Mouse (Mus musculus) C2C12 (cell line): Measurements from ENCODE around the gene Gm20388. TPM values are rescaled to one million over a fixed set of nuclear protein-coding genes. Genes with fewer than 3 reads are reported as not detected.

Experiments
- H3K27me3 ChIP-seq: one replicate; pipeline ENCODE4 v1.6.1; 2011; ENCODE audit not compliant: control insufficient read depth, insufficient read depth, insufficient read length
- H3K36me3 ChIP-seq: one replicate; pipeline ENCODE4 v1.6.1; 2011; ENCODE audit not compliant: control insufficient read depth, insufficient read depth
- H3K4me3 ChIP-seq: one replicate; pipeline ENCODE4 v1.5.1; 2011; ENCODE audit warnings: mild to moderate bottlenecking, control low read depth; ENCODE audit not compliant: poor library complexity, insufficient read depth, severe bottlenecking
- H3K79me2 ChIP-seq: one replicate; pipeline ENCODE4 v1.6.1; 2011; ENCODE audit not compliant: control insufficient read depth, insufficient read depth
- H3K79me3 ChIP-seq: one replicate; pipeline ENCODE4 v1.6.1; 2011; ENCODE audit warnings: low read depth, control low read depth
- H3ac ChIP-seq: one replicate; pipeline ENCODE3; 2011; ENCODE audit warnings: low read depth; ENCODE audit not compliant: control insufficient read depth, insufficient read length
- CEBPB ChIP-seq: IDR thresholded peaks from one replicate; pipeline ENCODE4 v1.6.1; 2011; ENCODE audit warnings: low read depth, mild to moderate bottlenecking, control low read depth, moderate library complexity
- CTCF ChIP-seq: IDR thresholded peaks from one replicate; pipeline ENCODE4 v1.5.1; 2011; ENCODE audit not compliant: control insufficient read depth, insufficient read depth, insufficient read length
- FOSL1 ChIP-seq: IDR thresholded peaks from one replicate; pipeline ENCODE4 v1.8.0; 2011; ENCODE audit warnings: mild to moderate bottlenecking, low read length; ENCODE audit not compliant: poor library complexity, insufficient read depth, severe bottlenecking
- MAX ChIP-seq: IDR thresholded peaks from one replicate; pipeline ENCODE4 v1.6.1; 2011; ENCODE audit warnings: mild to moderate bottlenecking, control low read depth
- MYOD1 ChIP-seq: IDR thresholded peaks from one replicate; pipeline ENCODE4 v1.6.1; 2011; ENCODE audit warnings: low read depth; ENCODE audit not compliant: control insufficient read depth, insufficient read length
- MYOG ChIP-seq: IDR thresholded peaks from one replicate; pipeline ENCODE4 v1.6.1; 2011; ENCODE audit not compliant: control insufficient read depth, insufficient read length; ENCODE audit errors: extremely low read depth
- USF1 ChIP-seq: IDR thresholded peaks from one replicate; pipeline ENCODE4 v1.6.1; 2011; ENCODE audit warnings: low read depth, mild to moderate bottlenecking, control low read depth, moderate library complexity
- polyA plus RNA-seq: library from polyadenylated mRNA; unstranded; fragments of >200 nt; fragmentation: generic; extraction: Trizol; gene quantifications from one replicate; pipeline ENCODE4 v1.2.1, GENCODE M21; 2012; ENCODE audit warnings: missing spikeins

Gm20388 gene
- polyA plus RNA-seq, 1 experiment = 15.0 TPM

- peaks cover 25% of the 10 kb centered on the region for H3K79me2 ChIP-seq
- peak within 1 kb of the TSS; percentile 82 for H3ac ChIP-seq
- H3K4me3 ChIP-seq = peak within 1 kb of the TSS; percentile 92
- H3K27me3 ChIP-seq = no peaks in the 10 kb centered on the region
- no peaks in the 10 kb centered on the region for H3K36me3 ChIP-seq
- H3K79me3 ChIP-seq = peaks cover 19% of the 10 kb centered on the region
- TF ChIP-seq CTCF (no peak), MAX (peak; percentile 97), USF1 (peak; percentile 7)
Measured at GRCm38 (mm10) chr8:121829048-121829776, 1918.6 kb downstream of the Gm20388 start, which contains the start of gene Klhdc4. Gene Klhdc4, minus strand, starts transcription at chr8:121829569.

GRCm38 (mm10) chr8:121829777-121830362 is 1919.2 kb downstream of the Gm20388 start:
- Histone ChIP-seq H3K79me3 (peaks cover 19% of the 10 kb centered on the region), H3K4me3 (peak overlapping the region; percentile 92), H3K79me2 (peaks cover 25% of the 10 kb centered on the region), H3ac (peak overlapping the region; percentile 47), H3K36me3 (no peaks in the 10 kb centered on the region), H3K27me3 (no peaks in the 10 kb centered on the region)
- no peak for TF ChIP-seq CTCF
- TF ChIP-seq FOSL1 = no peak
- TF ChIP-seq MYOG = no peak
- TF ChIP-seq USF1 = no peak
- no peak for TF ChIP-seq CEBPB
- TF ChIP-seq MYOD1 = no peak

GRCm38 (mm10) chr8:121832061-121832460 is 1921.4 kb downstream of the Gm20388 start:
- Histone ChIP-seq H3K27me3 (no peaks in the 10 kb centered on the region), H3ac (no peak overlapping the region), H3K79me3 (peaks cover 18% of the 10 kb centered on the region), H3K4me3 (no peak overlapping the region), H3K79me2 (peaks cover 25% of the 10 kb centered on the region), H3K36me3 (no peaks in the 10 kb centered on the region)
- TF ChIP-seq MYOG (no peak), CTCF (no peak), FOSL1 (no peak), CEBPB (no peak), USF1 (no peak)

GRCm38 (mm10) chr8:121832503-121832902 is 1921.9 kb downstream of the Gm20388 start:
- H3ac ChIP-seq = no peak overlapping the region

GRCm38 (mm10) chr8:121841242-121841641 is 1930.6 kb downstream of the Gm20388 start:
- Histone ChIP-seq H3K36me3 (no peaks in the 10 kb centered on the region), H3K27me3 (no peaks in the 10 kb centered on the region), H3K4me3 (no peak overlapping the region), H3ac (no peak overlapping the region), H3K79me2 (no peaks in the 10 kb centered on the region), H3K79me3 (no peaks in the 10 kb centered on the region)
- TF ChIP-seq CTCF (peak; percentile 53), FOSL1 (no peak)

More at GRCm38 (mm10) chr8:121832503-121832902, 1921.9 kb downstream of the Gm20388 start:
- no peak for TF ChIP-seq USF1
- no peak for TF ChIP-seq MYOD1
- Histone ChIP-seq H3K79me3 (peaks cover 17% of the 10 kb centered on the region), H3K79me2 (peaks cover 24% of the 10 kb centered on the region), H3K4me3 (no peak overlapping the region), H3K36me3 (no peaks in the 10 kb centered on the region), H3K27me3 (no peaks in the 10 kb centered on the region)

- Histone ChIP-seq H3K79me2 (no peaks in the 10 kb centered on the region), H3K36me3 (no peaks in the 10 kb centered on the region), H3K4me3 (no peak overlapping the region), H3K27me3 (no peaks in the 10 kb centered on the region), H3K79me3 (no peaks in the 10 kb centered on the region), H3ac (peak overlapping the region; percentile 23)
- no peak for TF ChIP-seq MYOG
- TF ChIP-seq USF1 = no peak
- no peak for TF ChIP-seq CTCF
- no peak for TF ChIP-seq CEBPB
- no peak for TF ChIP-seq MAX
- no peak for TF ChIP-seq MYOD1
- TF ChIP-seq FOSL1 = no peak
Measured at GRCm38 (mm10) chr8:121842064-121842955, 1931.7 kb downstream of the Gm20388 start.
